Mouse (Mus musculus): ENCODE results near the gene Efcab3. TPM values are rescaled to one million over a fixed set of nuclear protein-coding genes. Genes with fewer than 3 reads are reported as not detected.

The Efcab3 gene
- polyA plus RNA-seq, 1 experiment from 2014 or later = not detected

GRCm38 (mm10) chr11:105164516-105165510 is 101.4 kb downstream of the Efcab3 start:
- Histone ChIP-seq H3K9me3 (ENCODE audit: control insufficient read depth, low read length) (peaks cover 8% of the 10 kb centered on the region), H3K4me1 (replicated peaks; ENCODE audit: control insufficient read depth, insufficient read depth, low read length) (no peaks in the 10 kb centered on the region), H3K4me3 (replicated peaks; ENCODE audit: low read length) (no peak overlapping the region), H3K36me3 (ENCODE audit: control insufficient read depth, insufficient read depth) (no peaks in the 10 kb centered on the region), H3K27me3 (replicated peaks; ENCODE audit: control insufficient read depth, insufficient read depth, low read length) (no peaks in the 10 kb centered on the region), H3K9ac (replicated peaks; ENCODE audit: low read depth, low read length) (no peak overlapping the region), H3K27ac (ENCODE audit: low read length) (no peak overlapping the region), H3K4me2 (ENCODE audit: low read length) (no peak overlapping the region)
- WGBS = 85% methylated on average over 69 of the region's 69 CpGs
- no peak for ATAC-seq

- no peaks in the 10 kb centered on the region for H3K4me1 ChIP-seq (replicated peaks; ENCODE audit: control insufficient read depth, insufficient read depth, low read length)
- H3K36me3 ChIP-seq (ENCODE audit: control insufficient read depth, insufficient read depth) = no peaks in the 10 kb centered on the region
- H3K27me3 ChIP-seq (replicated peaks; ENCODE audit: control insufficient read depth, insufficient read depth, low read length) = no peaks in the 10 kb centered on the region
- no peak overlapping the region for H3K4me2 ChIP-seq (ENCODE audit: low read length)
- no peak for ATAC-seq
- no peak overlapping the region for H3K27ac ChIP-seq (ENCODE audit: low read length)
- no peak overlapping the region for H3K9ac ChIP-seq (replicated peaks; ENCODE audit: low read depth, low read length)
- H3K9me3 ChIP-seq (ENCODE audit: control insufficient read depth, low read length) = peaks cover 8% of the 10 kb centered on the region
- 93% methylated on average over 10 of the region's 10 CpGs for WGBS
- H3K4me3 ChIP-seq (replicated peaks; ENCODE audit: low read length) = no peak overlapping the region
Observed at GRCm38 (mm10) chr11:105166780-105167179, 103.4 kb downstream of the Efcab3 start.

Other genes starting within 250 kb of the Efcab3 start
- 30.0 and 30.7 TPM in 2 replicates for gene Mettl2, start 62.8 kb downstream of the Efcab3 start, polyA plus RNA-seq (2015; fragmentation: Nextera tagmentation; extraction: Ambion mirVana)
- not detected in 2 replicates for gene Gm10842, start 83.3 kb downstream of the Efcab3 start, polyA plus RNA-seq (2015; fragmentation: Nextera tagmentation; extraction: Ambion mirVana)
- gene Tlk2, start 115.2 kb downstream of the Efcab3 start, polyA plus RNA-seq (2015; fragmentation: Nextera tagmentation; extraction: Ambion mirVana) = 17.7 and 20.9 TPM in 2 replicates
- gene Mrc2, start 229.1 kb downstream of the Efcab3 start, polyA plus RNA-seq (2015; fragmentation: Nextera tagmentation; extraction: Ambion mirVana) = 3.6 and 5.1 TPM in 2 replicates

Data from forebrain, embryonic 16.5 days (tissue).